Mouse (Mus musculus): ENCODE measurements around the gene Mrtfa.

DNA sequence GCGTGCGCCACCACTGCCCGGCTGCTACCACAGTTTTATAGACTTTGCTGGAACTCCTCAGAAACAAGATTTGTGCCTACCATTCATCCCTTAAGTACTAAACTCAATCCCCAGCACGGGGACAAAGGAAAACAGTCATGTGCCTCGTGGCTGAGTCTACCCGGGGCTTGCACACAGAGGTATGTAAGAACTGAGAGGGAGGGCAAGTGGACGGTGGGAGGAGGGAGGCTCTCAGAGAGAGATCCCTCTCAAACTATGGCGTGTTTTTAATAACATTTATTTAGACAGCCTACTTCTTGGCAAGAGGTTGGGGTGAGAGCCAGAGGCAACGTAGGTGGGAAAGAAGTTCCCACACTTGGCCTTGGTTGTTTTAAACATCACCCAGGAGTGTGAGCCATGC is 98.8 kb downstream of the Mrtfa start:
- TF ChIP-seq CTCF (IDR thresholded peaks at IDR 0.05; ENCODE audit: low read depth, low read length) = no peak
- no peak for TF ChIP-seq POLR2A (IDR thresholded peaks at IDR 0.05; ENCODE audit: borderline replicate concordance, low read depth, low read length)
